Mouse (Mus musculus): ENCODE data around the gene Bco1. TPM values are rescaled to one million over a fixed set of nuclear protein-coding genes. Genes with fewer than 3 reads are reported as not detected.
A peak's percentile ranks its signal among the peaks of the same experiment; 100 is the strongest.

Gene Bco1
- polyA plus RNA-seq, 1 experiment: 0.07 TPM

DNA sequence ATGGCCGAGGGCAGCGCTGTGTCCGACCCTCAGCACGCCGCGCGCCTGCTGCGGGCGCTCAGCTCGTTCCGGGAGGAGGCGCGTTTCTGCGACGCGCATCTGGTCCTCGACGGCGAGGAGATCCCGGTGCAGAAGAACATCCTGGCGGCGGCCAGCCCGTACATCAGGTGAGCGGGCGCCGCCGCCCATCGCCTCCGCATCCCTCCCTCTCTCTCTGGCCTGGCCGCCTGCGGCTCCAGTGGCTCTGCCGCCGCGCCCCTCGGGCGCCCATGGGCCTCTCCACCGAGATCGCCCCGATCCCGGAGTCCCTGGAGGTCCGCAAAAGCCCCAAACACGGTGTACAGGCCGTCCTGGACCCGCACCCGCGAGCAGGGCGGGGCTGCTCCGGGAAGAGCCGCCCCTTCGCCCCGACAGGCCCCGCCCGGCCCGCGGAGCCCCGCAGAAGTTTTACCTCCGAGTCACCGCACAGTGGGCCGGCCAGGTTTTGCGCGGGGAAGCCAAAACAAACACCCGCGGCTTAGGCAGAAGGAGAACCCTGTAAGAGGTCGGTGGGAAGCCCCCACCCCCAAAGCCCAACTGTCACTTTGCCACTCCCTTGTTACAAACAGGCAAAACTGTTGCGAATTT lies 62.6 kb downstream of the Bco1 start, which contains the start of gene Gan:
Gan (plus strand) TSS at position 1 of the 627 bp plus-strand sequence.
- Histone ChIP-seq H3K4me1 (ENCODE audit: control insufficient read depth, insufficient read depth, insufficient read length) (peaks cover 7% of the 10 kb centered on the region), H3K27ac (ENCODE audit: insufficient read depth, low read length) (peak within 1 kb of the TSS; percentile 65), H3K27me3 (ENCODE audit: control insufficient read depth, insufficient read depth, low read length) (no peaks in the 10 kb centered on the region), H3K4me3 (ENCODE audit: extremely low read depth, insufficient read depth, insufficient read length) (peak within 1 kb of the TSS; percentile 90), H3K36me3 (ENCODE audit: control insufficient read depth, insufficient read depth, low read length) (no peaks in the 10 kb centered on the region)
- TF ChIP-seq POLR2A (IDR thresholded peaks at IDR 0.05; ENCODE audit: low read depth, low read length) (no peak), CTCF (IDR thresholded peaks at IDR 0.05; ENCODE audit: extremely low read depth, insufficient read depth, insufficient read length, insufficient replicate concordance) (no peak)
- peak in 1 of 2 experiments; percentile 23 for DNase-seq (ENCODE audit: low read depth in 1 of 2, low spot score in 2 of 2)
- 1% methylated on average over 50 of the region's 65 CpGs for WGBS

DNA sequence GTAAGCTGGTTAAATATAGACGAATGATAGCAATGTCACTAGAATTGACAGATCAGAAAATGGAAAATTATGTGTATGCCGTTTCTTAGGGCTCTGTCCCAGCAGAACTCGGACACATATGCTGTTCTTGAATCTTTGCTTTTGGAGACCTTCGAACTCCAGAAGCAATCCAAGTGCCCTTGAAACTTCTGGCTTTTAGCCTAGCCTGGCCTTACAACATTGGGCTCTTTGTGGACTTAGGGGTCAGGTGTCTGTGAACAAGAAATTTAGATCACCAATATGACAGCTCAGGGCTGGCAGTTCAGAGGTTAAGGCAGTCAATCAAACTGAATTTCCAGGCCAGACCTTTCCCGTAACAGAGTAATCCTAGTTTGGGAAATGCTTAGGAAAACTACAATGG lies 63.4 kb downstream of the Bco1 start:
- Histone ChIP-seq H3K36me3 (ENCODE audit: control insufficient read depth, insufficient read depth, low read length) (no peaks in the 10 kb centered on the region), H3K27me3 (ENCODE audit: control insufficient read depth, insufficient read depth, low read length) (no peaks in the 10 kb centered on the region), H3K4me3 (ENCODE audit: extremely low read depth, insufficient read depth, insufficient read length) (no peak overlapping the region), H3K27ac (ENCODE audit: insufficient read depth, low read length) (no peak overlapping the region), H3K4me1 (ENCODE audit: control insufficient read depth, insufficient read depth, insufficient read length) (peaks cover 7% of the 10 kb centered on the region)
- WGBS: 79% methylated on average over 5 of the region's 5 CpGs
- no peak for TF ChIP-seq CTCF (IDR thresholded peaks at IDR 0.05; ENCODE audit: extremely low read depth, insufficient read depth, insufficient read length, insufficient replicate concordance)
- TF ChIP-seq POLR2A (IDR thresholded peaks at IDR 0.05; ENCODE audit: low read depth, low read length): no peak
- no peak for DNase-seq (ENCODE audit: low read depth in 1 of 2, low spot score in 2 of 2)

DNA sequence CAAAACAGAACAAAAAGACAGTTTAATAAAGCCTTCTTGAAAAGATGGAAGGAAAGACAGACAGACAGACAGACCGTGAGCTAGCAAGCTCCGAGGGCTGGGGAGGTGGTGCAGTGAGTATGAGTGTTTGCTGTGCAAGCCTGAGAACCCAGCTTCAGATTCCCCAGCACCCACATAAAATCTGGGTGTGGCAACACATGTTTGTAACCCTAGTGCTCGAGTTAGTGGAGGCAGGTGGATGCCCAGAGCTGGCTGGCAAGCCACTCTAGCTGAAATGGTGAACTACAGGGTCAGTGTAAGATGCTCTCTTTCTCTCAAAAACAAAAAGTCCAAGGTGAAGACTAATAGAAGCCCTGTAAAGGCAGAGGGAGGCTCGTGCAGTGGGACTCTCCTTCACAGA lies 69.3 kb downstream of the Bco1 start:
- H3K27me3 ChIP-seq (ENCODE audit: control insufficient read depth, insufficient read depth, low read length): no peaks in the 10 kb centered on the region
- no peaks in the 10 kb centered on the region for H3K36me3 ChIP-seq (ENCODE audit: control insufficient read depth, insufficient read depth, low read length)
- no peak overlapping the region for H3K4me3 ChIP-seq (ENCODE audit: extremely low read depth, insufficient read depth, insufficient read length)
- no peak for DNase-seq (ENCODE audit: low read depth in 1 of 2, low spot score in 2 of 2)
- 84% methylated on average over 4 of the region's 4 CpGs for WGBS
- no peak overlapping the region for H3K27ac ChIP-seq (ENCODE audit: insufficient read depth, low read length)
- TF ChIP-seq POLR2A (IDR thresholded peaks at IDR 0.05; ENCODE audit: low read depth, low read length): no peak
- no peak for TF ChIP-seq CTCF (IDR thresholded peaks at IDR 0.05; ENCODE audit: extremely low read depth, insufficient read depth, insufficient read length, insufficient replicate concordance)
- H3K4me1 ChIP-seq (ENCODE audit: control insufficient read depth, insufficient read depth, insufficient read length): peaks cover 3% of the 10 kb centered on the region; the same call in 1 of the 2 replicates

DNA sequence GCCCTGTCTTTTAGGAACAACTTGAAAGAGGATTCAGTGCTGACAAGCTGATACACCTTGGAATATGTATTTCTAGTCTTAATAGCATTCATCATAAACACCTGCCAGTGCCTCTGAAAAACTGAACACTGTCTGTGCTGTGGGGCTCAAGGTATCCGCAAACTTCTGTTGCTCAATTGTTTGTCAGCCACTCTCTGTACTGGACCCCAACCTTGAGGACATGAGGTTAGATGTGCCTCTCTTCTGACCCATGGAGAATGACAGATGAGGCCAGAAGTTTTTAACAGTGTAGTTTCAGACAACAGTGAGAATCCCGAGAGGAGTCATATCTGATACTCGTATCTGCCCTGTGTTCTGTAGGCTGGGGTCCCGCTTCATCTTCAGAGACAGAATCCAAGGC lies 69.9 kb downstream of the Bco1 start:
- DNase-seq (ENCODE audit: low read depth in 1 of 2, low spot score in 2 of 2): no peak
- H3K27ac ChIP-seq (ENCODE audit: insufficient read depth, low read length): no peak overlapping the region
- no peaks in the 10 kb centered on the region for H3K36me3 ChIP-seq (ENCODE audit: control insufficient read depth, insufficient read depth, low read length)
- no peaks in the 10 kb centered on the region for H3K27me3 ChIP-seq (ENCODE audit: control insufficient read depth, insufficient read depth, low read length)
- no peak overlapping the region for H3K4me3 ChIP-seq (ENCODE audit: extremely low read depth, insufficient read depth, insufficient read length)
- H3K4me1 ChIP-seq (ENCODE audit: control insufficient read depth, insufficient read depth, insufficient read length): peaks cover 3% of the 10 kb centered on the region; the same call in 1 of the 2 replicates
- 95% methylated on average over 4 of the region's 4 CpGs for WGBS
- TF ChIP-seq POLR2A (IDR thresholded peaks at IDR 0.05; ENCODE audit: low read depth, low read length): no peak
- TF ChIP-seq CTCF (IDR thresholded peaks at IDR 0.05; ENCODE audit: extremely low read depth, insufficient read depth, insufficient read length, insufficient replicate concordance): no peak

DNA sequence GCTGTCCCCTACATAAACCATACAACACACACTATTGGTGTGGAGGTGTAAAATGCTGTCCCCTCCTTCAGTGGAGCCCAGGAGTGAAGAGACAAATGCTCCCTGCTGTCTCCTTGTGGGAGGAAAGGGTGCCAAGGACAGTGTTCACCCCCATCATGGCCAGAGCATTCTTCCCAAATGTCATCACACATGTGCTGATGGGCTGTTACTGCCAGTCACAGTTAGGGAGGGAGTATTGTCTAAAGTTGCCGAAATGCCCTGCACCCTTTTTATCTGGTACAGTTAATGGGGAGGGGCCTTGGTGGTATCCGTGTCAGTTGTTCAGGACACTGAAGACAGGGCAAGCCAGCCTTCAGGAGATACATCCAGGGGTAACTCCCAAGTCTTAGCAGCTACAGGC lies 70.9 kb downstream of the Bco1 start:
- Histone ChIP-seq H3K27ac (ENCODE audit: insufficient read depth, low read length) (no peak overlapping the region), H3K27me3 (ENCODE audit: control insufficient read depth, insufficient read depth, low read length) (no peaks in the 10 kb centered on the region), H3K36me3 (ENCODE audit: control insufficient read depth, insufficient read depth, low read length) (no peaks in the 10 kb centered on the region), H3K4me1 (ENCODE audit: control insufficient read depth, insufficient read depth, insufficient read length) (no peaks in the 10 kb centered on the region), H3K4me3 (ENCODE audit: extremely low read depth, insufficient read depth, insufficient read length) (no peak overlapping the region)
- TF ChIP-seq POLR2A (IDR thresholded peaks at IDR 0.05; ENCODE audit: low read depth, low read length) (no peak), CTCF (IDR thresholded peaks at IDR 0.05; ENCODE audit: extremely low read depth, insufficient read depth, insufficient read length, insufficient replicate concordance) (no peak)
- WGBS: 91% methylated on average over 2 of the region's 2 CpGs
- no peak for DNase-seq (ENCODE audit: low read depth in 1 of 2, low spot score in 2 of 2)

DNA sequence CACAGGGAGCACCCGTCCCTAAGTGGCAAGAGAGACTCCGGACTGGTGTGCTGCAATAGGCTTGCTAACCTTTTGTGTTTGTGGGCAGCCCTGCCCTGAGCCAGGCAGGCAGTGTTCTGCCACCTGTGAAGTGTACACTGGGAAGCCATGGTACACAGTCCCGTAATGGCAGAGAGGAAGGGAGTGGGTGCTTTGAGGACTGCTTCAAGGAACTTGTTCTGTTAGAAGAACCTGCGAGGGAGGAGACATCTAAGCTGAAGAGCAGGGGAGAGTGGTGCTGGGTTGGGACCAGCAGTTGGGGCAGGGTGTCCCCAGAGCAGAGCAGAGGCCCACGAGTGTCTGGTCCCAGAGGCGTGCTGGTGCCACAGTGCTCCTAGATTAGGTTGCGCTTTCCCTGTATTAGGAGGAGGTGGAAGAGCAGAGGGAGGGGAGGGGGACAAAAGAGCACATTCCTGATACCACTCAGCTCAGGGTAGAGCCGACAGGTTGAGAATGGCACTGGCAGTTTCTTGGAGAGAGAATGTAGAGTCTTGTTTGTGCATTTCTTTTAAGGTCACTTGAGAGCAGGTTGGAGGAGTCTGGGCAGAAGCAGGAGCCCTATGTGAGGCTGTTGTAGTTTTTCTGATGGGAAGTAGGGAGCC lies 71.7 kb downstream of the Bco1 start:
- no peak for DNase-seq (ENCODE audit: low read depth in 1 of 2, low spot score in 2 of 2)
- no peak for TF ChIP-seq CTCF (IDR thresholded peaks at IDR 0.05; ENCODE audit: extremely low read depth, insufficient read depth, insufficient read length, insufficient replicate concordance)
- no peak for TF ChIP-seq POLR2A (IDR thresholded peaks at IDR 0.05; ENCODE audit: low read depth, low read length)
- H3K36me3 ChIP-seq (ENCODE audit: control insufficient read depth, insufficient read depth, low read length): no peaks in the 10 kb centered on the region
- H3K4me1 ChIP-seq (ENCODE audit: control insufficient read depth, insufficient read depth, insufficient read length): no peaks in the 10 kb centered on the region
- no peaks in the 10 kb centered on the region for H3K27me3 ChIP-seq (ENCODE audit: control insufficient read depth, insufficient read depth, low read length)
- no peak overlapping the region for H3K27ac ChIP-seq (ENCODE audit: insufficient read depth, low read length)
- 87% methylated on average over 8 of the region's 8 CpGs for WGBS
- no peak overlapping the region for H3K4me3 ChIP-seq (ENCODE audit: extremely low read depth, insufficient read depth, insufficient read length)

DNA sequence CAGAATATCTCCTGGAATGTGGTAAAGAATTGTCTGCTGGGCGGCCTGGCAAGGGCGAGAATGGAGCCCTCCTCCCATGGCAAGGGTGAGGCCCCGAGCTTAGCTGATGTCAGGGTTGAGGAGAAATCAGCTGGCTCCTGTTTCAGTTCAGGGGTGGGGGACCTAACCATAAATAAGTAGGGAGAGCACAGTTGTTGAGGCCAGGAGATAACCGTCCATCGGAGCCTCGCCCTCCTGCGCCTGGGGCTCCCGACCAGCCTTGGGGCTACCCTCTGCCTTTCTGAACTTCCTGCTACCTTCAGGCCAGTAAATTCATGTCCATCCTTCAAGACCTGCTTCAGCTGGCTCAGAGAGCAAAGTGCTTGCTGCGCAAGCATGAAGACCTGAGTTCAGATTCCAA lies 72.7 kb downstream of the Bco1 start:
- H3K4me1 ChIP-seq (ENCODE audit: control insufficient read depth, insufficient read depth, insufficient read length): no peaks in the 10 kb centered on the region
- no peak for DNase-seq (ENCODE audit: low read depth in 1 of 2, low spot score in 2 of 2)
- no peak overlapping the region for H3K27ac ChIP-seq (ENCODE audit: insufficient read depth, low read length)
- no peaks in the 10 kb centered on the region for H3K36me3 ChIP-seq (ENCODE audit: control insufficient read depth, insufficient read depth, low read length)
- 87% methylated on average over 9 of the region's 9 CpGs for WGBS
- H3K27me3 ChIP-seq (ENCODE audit: control insufficient read depth, insufficient read depth, low read length): no peaks in the 10 kb centered on the region
- no peak for TF ChIP-seq CTCF (IDR thresholded peaks at IDR 0.05; ENCODE audit: extremely low read depth, insufficient read depth, insufficient read length, insufficient replicate concordance)
- no peak overlapping the region for H3K4me3 ChIP-seq (ENCODE audit: extremely low read depth, insufficient read depth, insufficient read length)

Measured in spleen, adult 2 months (tissue).